Mouse (Mus musculus) spleen, postnatal 36 days (tissue): ENCODE measurements around the gene Nkain1.

Experiments used
- DNase-seq, 2 experiments: peaks; one replicate each; pipeline ENCODE4 v3.0.0; 2022; ENCODE audit warnings: low spot score in 2 of 2, mixed read lengths in 1 of 2

Gene Nkain1

GRCm38 (mm10) chr4:130552312-130553120, 21.5 kb downstream of the Nkain1 start:
- no peak for DNase-seq

GRCm38 (mm10) chr4:130550511-130550910, 23.5 kb downstream of the Nkain1 start:
- DNase-seq = no peak

- no peak for DNase-seq
Measured at GRCm38 (mm10) chr4:130549189-130549588, 24.8 kb downstream of the Nkain1 start.

GRCm38 (mm10) chr4:130546798-130547562, 27.0 kb downstream of the Nkain1 start:
- DNase-seq = no peak

GRCm38 (mm10) chr4:130544392-130544791, 29.6 kb downstream of the Nkain1 start:
- no peak for DNase-seq

GRCm38 (mm10) chr4:130543121-130543520, 30.9 kb downstream of the Nkain1 start:
- no peak for DNase-seq

GRCm38 (mm10) chr4:130540831-130541230, 33.1 kb downstream of the Nkain1 start:
- DNase-seq = no peak

GRCm38 (mm10) chr4:130539706-130540105, 34.3 kb downstream of the Nkain1 start:
- DNase-seq = no peak

- no peak for DNase-seq
Measured at GRCm38 (mm10) chr4:130539053-130539452, 34.9 kb downstream of the Nkain1 start.

GRCm38 (mm10) chr4:130537371-130537770, 36.6 kb downstream of the Nkain1 start:
- no peak for DNase-seq

- no peak for DNase-seq
Measured at GRCm38 (mm10) chr4:130535789-130536188, 38.2 kb downstream of the Nkain1 start.

- peak; percentile 55 to 61 for DNase-seq
Measured at GRCm38 (mm10) chr4:130533975-130534374, 40.0 kb downstream of the Nkain1 start.

- no peak for DNase-seq
Measured at GRCm38 (mm10) chr4:130532347-130532746, 41.6 kb downstream of the Nkain1 start.

- peak; percentile 27 to 28 for DNase-seq
Measured at GRCm38 (mm10) chr4:130531645-130532280, 42.2 kb downstream of the Nkain1 start.

GRCm38 (mm10) chr4:130527804-130528203, 46.2 kb downstream of the Nkain1 start:
- DNase-seq = no peak

GRCm38 (mm10) chr4:130525041-130525440, 48.9 kb downstream of the Nkain1 start:
- no peak for DNase-seq

GRCm38 (mm10) chr4:130521466-130521865, 52.5 kb downstream of the Nkain1 start:
- DNase-seq = no peak

GRCm38 (mm10) chr4:130520482-130520851, 53.5 kb downstream of the Nkain1 start:
- no peak for DNase-seq

GRCm38 (mm10) chr4:130519567-130520481, 54.1 kb downstream of the Nkain1 start:
- DNase-seq = peak; percentile 90 to 91

GRCm38 (mm10) chr4:130516490-130516889, 57.5 kb downstream of the Nkain1 start:
- DNase-seq = no peak
